Mouse (Mus musculus): Measurements from ENCODE around the gene Arhgap1. TPM values are rescaled to one million over a fixed set of nuclear protein-coding genes. Genes with fewer than 3 reads are reported as not detected.

The Arhgap1 gene
- polyA plus RNA-seq, 1 experiment = 185 TPM

GRCm38 (mm10) chr2:91651458-91652258 lies 2.0 kb downstream of the Arhgap1 start:
- Histone ChIP-seq H3K27me3 (ENCODE audit: control insufficient read depth, insufficient read depth, low read length) (no peaks in the 10 kb centered on the region), H3K36me3 (ENCODE audit: control insufficient read depth, insufficient read depth, low read length) (peaks cover 40% of the 10 kb centered on the region), H3K27ac (ENCODE audit: control insufficient read depth, insufficient read depth, low read length) (peak overlapping the region; percentile 4; the same call in 1 of the 2 replicates), H3K4me3 (ENCODE audit: control insufficient read depth, insufficient read depth, low read length) (no peak overlapping the region), H3K4me1 (replicated peaks; ENCODE audit: control insufficient read depth, insufficient read depth, low read length) (peaks cover 18% of the 10 kb centered on the region)
- WGBS = 89% methylated on average over 14 of the region's 14 CpGs
- TF ChIP-seq CTCF (IDR thresholded peaks at IDR 0.05; ENCODE audit: borderline replicate concordance, control insufficient read depth, extremely low read depth, insufficient read depth, low read length, poor library complexity) (no peak), POLR2A (IDR thresholded peaks at IDR 0.05; ENCODE audit: control insufficient read depth, extremely low read depth, insufficient read depth, low read length, poor library complexity) (no peak)
- no peak for DNase-seq

DNA sequence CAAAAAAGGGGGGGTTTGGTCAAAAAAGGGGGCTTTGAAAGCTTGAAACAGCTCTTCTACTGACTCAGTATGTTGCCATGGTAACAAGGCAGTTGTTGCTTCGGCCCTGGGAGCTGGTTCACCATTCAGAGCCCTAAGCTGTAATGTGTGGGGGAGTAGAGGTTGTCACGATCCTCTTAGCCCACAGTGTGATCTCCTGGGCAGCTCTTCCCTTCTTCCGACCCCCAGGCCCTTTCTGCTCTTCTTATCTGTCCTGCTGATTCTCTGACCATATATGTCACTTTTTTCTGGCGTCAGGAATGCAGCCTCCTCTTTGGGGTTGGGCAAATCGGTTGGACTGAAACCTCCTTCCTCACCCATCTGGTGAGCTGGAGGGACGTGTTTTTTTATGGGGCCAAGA lies 3.2 kb downstream of the Arhgap1 start:
- WGBS = 90% methylated on average over 6 of the region's 6 CpGs
- TF ChIP-seq CTCF (IDR thresholded peaks at IDR 0.05; ENCODE audit: borderline replicate concordance, control insufficient read depth, extremely low read depth, insufficient read depth, low read length, poor library complexity) (no peak), POLR2A (IDR thresholded peaks at IDR 0.05; ENCODE audit: control insufficient read depth, extremely low read depth, insufficient read depth, low read length, poor library complexity) (no peak)
- H3K4me3 ChIP-seq (ENCODE audit: control insufficient read depth, insufficient read depth, low read length) = no peak overlapping the region
- no peak overlapping the region for H3K27ac ChIP-seq (ENCODE audit: control insufficient read depth, insufficient read depth, low read length)
- no peak for DNase-seq
- no peaks in the 10 kb centered on the region for H3K27me3 ChIP-seq (ENCODE audit: control insufficient read depth, insufficient read depth, low read length)
- peaks cover 41% of the 10 kb centered on the region for H3K36me3 ChIP-seq (ENCODE audit: control insufficient read depth, insufficient read depth, low read length)
- H3K4me1 ChIP-seq (replicated peaks; ENCODE audit: control insufficient read depth, insufficient read depth, low read length) = peaks cover 13% of the 10 kb centered on the region

DNA sequence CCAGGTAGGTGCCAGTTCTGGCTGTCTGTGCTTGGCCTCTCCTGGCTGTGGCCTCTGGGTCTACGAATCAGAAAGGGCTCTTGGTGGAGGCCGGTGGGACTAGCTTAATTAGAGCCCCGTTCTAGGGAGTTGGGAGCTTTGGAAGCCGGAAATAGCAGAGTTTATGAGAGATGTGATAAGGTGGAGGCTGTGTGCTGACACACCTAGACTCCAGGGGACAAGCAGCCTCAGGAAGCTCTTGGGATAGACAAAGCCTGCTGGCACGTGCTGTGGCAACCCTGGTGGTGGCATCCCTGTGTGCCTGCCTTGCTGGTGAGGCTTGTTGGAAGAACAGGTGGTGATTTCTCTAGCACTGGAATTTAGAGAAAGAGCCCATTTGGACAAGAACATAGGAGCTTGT lies 5.7 kb downstream of the Arhgap1 start:
- Histone ChIP-seq H3K27ac (ENCODE audit: control insufficient read depth, insufficient read depth, low read length) (no peak overlapping the region), H3K4me3 (ENCODE audit: control insufficient read depth, insufficient read depth, low read length) (no peak overlapping the region), H3K27me3 (ENCODE audit: control insufficient read depth, insufficient read depth, low read length) (no peaks in the 10 kb centered on the region), H3K4me1 (replicated peaks; ENCODE audit: control insufficient read depth, insufficient read depth, low read length) (peaks cover 7% of the 10 kb centered on the region), H3K36me3 (ENCODE audit: control insufficient read depth, insufficient read depth, low read length) (peaks cover 56% of the 10 kb centered on the region)
- DNase-seq = no peak
- WGBS = 96% methylated on average over 5 of the region's 5 CpGs
- no peak for TF ChIP-seq CTCF (IDR thresholded peaks at IDR 0.05; ENCODE audit: borderline replicate concordance, control insufficient read depth, extremely low read depth, insufficient read depth, low read length, poor library complexity)
- no peak for TF ChIP-seq POLR2A (IDR thresholded peaks at IDR 0.05; ENCODE audit: control insufficient read depth, extremely low read depth, insufficient read depth, low read length, poor library complexity)

DNA sequence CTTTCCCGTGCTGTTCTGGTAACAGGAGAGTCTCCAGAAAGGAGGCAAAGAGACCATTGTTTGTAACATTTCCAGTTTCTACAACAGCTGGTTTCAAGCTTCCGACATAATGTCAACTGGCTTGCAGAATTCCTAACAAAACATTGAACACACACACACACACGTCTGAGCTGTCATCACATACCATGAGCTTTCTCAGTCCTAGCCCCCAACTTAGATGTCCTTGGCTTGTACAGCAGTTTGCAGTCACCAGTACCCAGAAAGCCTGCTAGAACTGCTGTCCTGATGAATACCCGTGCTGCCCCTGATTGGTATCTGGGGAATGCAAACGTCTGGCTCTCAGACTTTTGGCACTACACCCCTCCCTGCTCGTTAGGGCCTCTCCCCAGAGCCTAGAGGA lies 6.2 kb downstream of the Arhgap1 start:
- no peak overlapping the region for H3K27ac ChIP-seq (ENCODE audit: control insufficient read depth, insufficient read depth, low read length)
- H3K4me1 ChIP-seq (replicated peaks; ENCODE audit: control insufficient read depth, insufficient read depth, low read length) = peaks cover 7% of the 10 kb centered on the region
- no peak overlapping the region for H3K4me3 ChIP-seq (ENCODE audit: control insufficient read depth, insufficient read depth, low read length)
- peaks cover 56% of the 10 kb centered on the region for H3K36me3 ChIP-seq (ENCODE audit: control insufficient read depth, insufficient read depth, low read length)
- 95% methylated on average over 6 of the region's 6 CpGs for WGBS
- no peak for DNase-seq
- no peaks in the 10 kb centered on the region for H3K27me3 ChIP-seq (ENCODE audit: control insufficient read depth, insufficient read depth, low read length)
- TF ChIP-seq CTCF (IDR thresholded peaks at IDR 0.05; ENCODE audit: borderline replicate concordance, control insufficient read depth, extremely low read depth, insufficient read depth, low read length, poor library complexity) = no peak
- no peak for TF ChIP-seq POLR2A (IDR thresholded peaks at IDR 0.05; ENCODE audit: control insufficient read depth, extremely low read depth, insufficient read depth, low read length, poor library complexity)

- Histone ChIP-seq H3K4me1 (replicated peaks; ENCODE audit: control insufficient read depth, insufficient read depth, low read length) (peaks cover 2% of the 10 kb centered on the region), H3K36me3 (ENCODE audit: control insufficient read depth, insufficient read depth, low read length) (peaks cover 63% of the 10 kb centered on the region), H3K27me3 (ENCODE audit: control insufficient read depth, insufficient read depth, low read length) (no peaks in the 10 kb centered on the region), H3K4me3 (ENCODE audit: control insufficient read depth, insufficient read depth, low read length) (no peak overlapping the region), H3K27ac (ENCODE audit: control insufficient read depth, insufficient read depth, low read length) (no peak overlapping the region)
- TF ChIP-seq POLR2A (IDR thresholded peaks at IDR 0.05; ENCODE audit: control insufficient read depth, extremely low read depth, insufficient read depth, low read length, poor library complexity) (no peak), CTCF (IDR thresholded peaks at IDR 0.05; ENCODE audit: borderline replicate concordance, control insufficient read depth, extremely low read depth, insufficient read depth, low read length, poor library complexity) (no peak)
- DNase-seq = no peak
- 93% methylated on average over 8 of the region's 8 CpGs for WGBS
Observed at GRCm38 (mm10) chr2:91656774-91657173, 7.1 kb downstream of the Arhgap1 start.

DNA sequence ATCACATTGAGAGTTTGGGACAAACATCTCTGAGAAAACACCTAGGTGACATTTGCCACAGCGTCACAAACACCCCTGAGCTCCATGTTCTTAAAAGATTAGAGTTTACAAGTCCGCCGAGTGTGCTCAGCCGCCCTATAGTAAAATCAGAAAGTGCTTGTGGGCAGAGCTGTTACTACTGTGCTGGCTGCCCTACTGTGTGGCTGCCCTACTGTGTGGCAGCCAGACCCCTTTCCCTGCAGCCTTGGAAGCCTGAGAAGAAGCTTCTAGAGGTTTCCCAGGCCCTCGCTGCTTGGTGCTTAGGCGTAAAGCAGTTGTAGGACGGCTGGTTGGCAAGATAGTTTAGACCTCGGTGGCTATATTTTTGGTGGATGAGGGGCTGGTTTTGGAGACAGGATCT lies 10.0 kb downstream of the Arhgap1 start:
- Histone ChIP-seq H3K4me3 (ENCODE audit: control insufficient read depth, insufficient read depth, low read length) (no peak overlapping the region), H3K27me3 (ENCODE audit: control insufficient read depth, insufficient read depth, low read length) (no peaks in the 10 kb centered on the region), H3K4me1 (replicated peaks; ENCODE audit: control insufficient read depth, insufficient read depth, low read length) (no peaks in the 10 kb centered on the region), H3K27ac (ENCODE audit: control insufficient read depth, insufficient read depth, low read length) (no peak overlapping the region), H3K36me3 (ENCODE audit: control insufficient read depth, insufficient read depth, low read length) (peaks cover 77% of the 10 kb centered on the region)
- DNase-seq = no peak
- TF ChIP-seq CTCF (IDR thresholded peaks at IDR 0.05; ENCODE audit: borderline replicate concordance, control insufficient read depth, extremely low read depth, insufficient read depth, low read length, poor library complexity) = no peak
- TF ChIP-seq POLR2A (IDR thresholded peaks at IDR 0.05; ENCODE audit: control insufficient read depth, extremely low read depth, insufficient read depth, low read length, poor library complexity) = no peak
- 97% methylated on average over 8 of the region's 8 CpGs for WGBS
